Mouse (Mus musculus) CD4-positive, CD25-positive, alpha-beta regulatory T cell (primary cell): ENCODE measurements around the gene Eif2s1. TPM values are rescaled to one million over a fixed set of nuclear protein-coding genes. Genes with fewer than 3 reads are reported as not detected.

Experiments
- polyA plus RNA-seq: library from polyadenylated mRNA; unstranded; fragments of 100-300 nt; shearing (Covaris generic); gene quantifications from one replicate; pipeline ENCODE4 v1.2.1, GENCODE M21; 2017

Eif2s1 gene
- polyA plus RNA-seq = 184 TPM

DNA sequence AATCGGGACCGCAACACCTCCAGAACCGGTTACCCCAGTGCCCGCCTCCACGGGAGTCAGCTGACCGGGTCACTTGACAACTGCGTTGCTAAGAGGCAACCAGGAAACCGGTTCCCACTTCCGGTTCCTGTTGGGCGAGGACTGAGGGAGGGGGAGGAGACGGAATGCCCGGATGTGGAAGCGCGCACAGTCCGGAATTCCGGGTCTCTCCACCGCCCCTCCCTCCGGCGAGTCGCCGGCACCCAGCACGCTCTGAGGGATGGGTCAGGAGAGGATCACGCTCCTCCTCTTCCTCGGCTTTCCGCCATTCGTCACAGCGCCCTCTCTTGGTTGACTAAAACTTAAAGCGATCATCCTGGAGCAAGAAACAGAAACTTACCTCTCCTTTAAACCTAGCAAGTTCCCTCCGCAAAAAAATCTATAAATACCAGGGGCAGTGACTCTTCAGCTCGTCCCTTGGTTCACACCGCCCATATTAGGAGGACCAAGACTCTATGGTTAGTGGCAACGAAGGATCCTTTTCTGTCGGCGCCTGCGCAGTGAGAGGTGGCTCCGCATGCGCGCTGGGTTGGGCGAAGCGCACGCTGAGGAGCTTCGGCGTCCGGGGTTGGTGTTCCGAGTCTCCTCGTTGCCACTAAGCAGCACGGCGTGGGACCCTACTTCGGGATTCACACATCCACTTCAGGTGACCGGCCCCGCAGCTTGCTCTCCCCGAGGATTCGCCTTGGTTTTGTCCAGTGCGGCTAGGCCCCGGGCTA is at the start of gene Eif2s1, which contains the start of gene Atp6v1d:
Gene Eif2s1, plus strand, starts transcription at position 324 of the 758 bp plus-strand sequence.
Gene Atp6v1d, minus strand, starts transcription at position 143 of the 758 bp plus-strand sequence.

DNA sequence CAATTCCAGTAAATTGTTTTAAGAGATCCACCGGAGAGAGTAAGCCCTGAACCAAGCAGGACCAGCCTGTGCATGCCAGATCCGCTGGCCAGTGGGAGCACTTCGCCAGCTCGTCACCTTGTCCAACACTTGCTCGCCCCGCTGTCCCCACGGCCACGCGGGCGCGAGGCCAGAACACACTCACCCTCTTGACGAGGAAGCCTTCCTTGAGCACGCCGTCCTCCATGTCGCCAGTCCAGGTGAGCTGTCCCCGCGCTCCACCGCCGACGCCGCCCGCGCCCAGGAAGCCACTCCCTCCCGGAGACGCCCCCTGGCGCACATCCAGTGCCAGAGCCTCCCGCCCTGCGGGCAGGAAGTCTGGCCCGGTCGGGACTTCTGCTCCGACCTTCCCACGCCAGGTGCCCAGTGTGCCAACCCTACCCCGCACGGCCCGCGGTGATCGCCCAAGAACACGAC is 45.1 kb downstream of the Eif2s1 start, which contains the start of gene Plek2:
Gene Plek2, minus strand, starts transcription at position 258 of the 456 bp plus-strand sequence.

Other genes with a start within 250 kb of the Eif2s1 start
- gene Fam71d, start 170.3 kb upstream of the Eif2s1 start, polyA plus RNA-seq = not detected
- 14.2 TPM for gene Mpp5, start 112.9 kb upstream of the Eif2s1 start, polyA plus RNA-seq
- gene Atp6v1d, start 181 bp upstream of the Eif2s1 start, polyA plus RNA-seq = 224 TPM
- gene Plek2, start 45.1 kb downstream of the Eif2s1 start, polyA plus RNA-seq = 0.18 TPM
- gene Tmem229b, start 145.8 kb downstream of the Eif2s1 start, polyA plus RNA-seq = 50.4 TPM
- gene Plekhh1, start 167.3 kb downstream of the Eif2s1 start, polyA plus RNA-seq = 0.29 TPM
- gene Pigh, start 227.8 kb downstream of the Eif2s1 start, polyA plus RNA-seq = 20.8 TPM